Mouse (Mus musculus) layer of hippocampus, adult 11-12 months (tissue): ENCODE results near the gene Abcg8.

Experiments used
- DNase-seq: peaks from one replicate; pipeline ENCODE4 v3.0.0; 2022; ENCODE audit warnings: low spot score

Abcg8 gene

GRCm38 (mm10) chr17:84658195-84658594 is 17.9 kb upstream of the Abcg8 start:
- no peak for DNase-seq

- no peak for DNase-seq
Measured at GRCm38 (mm10) chr17:84658951-84659350, 17.2 kb upstream of the Abcg8 start.

DNA sequence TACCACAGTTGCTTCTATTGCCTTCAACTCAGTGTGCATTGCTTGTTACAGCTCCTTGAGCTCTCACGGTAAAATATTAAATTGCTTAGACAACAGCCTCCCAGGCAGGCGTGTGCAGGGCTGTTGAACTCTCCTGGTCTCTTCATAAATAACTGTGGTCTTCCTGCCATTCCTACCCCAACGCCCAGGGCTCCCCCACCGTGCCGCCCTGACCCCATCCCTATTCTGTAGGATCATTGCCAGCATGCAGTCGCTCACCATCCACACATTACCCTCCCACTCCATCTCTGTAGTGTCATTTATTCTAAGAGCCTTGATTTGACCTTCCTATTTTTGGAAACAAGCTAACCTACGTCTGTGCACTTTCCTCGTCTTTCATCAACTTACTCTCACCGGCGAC is 11.0 kb upstream of the Abcg8 start:
- no peak for DNase-seq

DNA sequence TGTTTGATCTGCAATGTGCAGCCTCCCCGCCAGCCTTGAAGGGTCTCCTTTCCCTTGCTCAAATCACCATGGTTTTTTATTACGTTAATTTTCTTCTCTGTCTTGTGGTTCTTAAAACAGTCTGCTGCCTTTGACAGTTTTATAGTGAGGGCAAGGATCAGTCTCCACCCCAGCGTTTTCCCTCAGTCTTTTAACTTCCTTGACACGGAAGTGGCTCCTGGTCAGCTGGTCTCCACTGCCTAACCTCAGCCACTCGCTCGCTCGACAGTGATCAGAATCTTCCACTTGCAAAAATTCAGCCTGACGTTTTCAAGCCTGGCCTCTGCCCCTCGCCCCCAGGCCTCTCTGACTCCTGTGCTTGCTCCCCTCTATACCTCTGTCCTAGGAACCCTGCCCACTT is 10.4 kb upstream of the Abcg8 start:
- DNase-seq: no peak

GRCm38 (mm10) chr17:84667848-84668247 is 8.3 kb upstream of the Abcg8 start:
- no peak for DNase-seq

GRCm38 (mm10) chr17:84672376-84673369 is 3.4 kb upstream of the Abcg8 start:
- DNase-seq: no peak

- DNase-seq: no peak
Measured at GRCm38 (mm10) chr17:84674048-84674447, 2.1 kb upstream of the Abcg8 start.

- DNase-seq: no peak
Measured at GRCm38 (mm10) chr17:84675204-84675603, 898 bp upstream of the Abcg8 start.

- DNase-seq: no peak
Measured at GRCm38 (mm10) chr17:84677595-84677994, 1.5 kb downstream of the Abcg8 start.

- DNase-seq: no peak
Measured at GRCm38 (mm10) chr17:84681670-84682069, 5.6 kb downstream of the Abcg8 start.

DNA sequence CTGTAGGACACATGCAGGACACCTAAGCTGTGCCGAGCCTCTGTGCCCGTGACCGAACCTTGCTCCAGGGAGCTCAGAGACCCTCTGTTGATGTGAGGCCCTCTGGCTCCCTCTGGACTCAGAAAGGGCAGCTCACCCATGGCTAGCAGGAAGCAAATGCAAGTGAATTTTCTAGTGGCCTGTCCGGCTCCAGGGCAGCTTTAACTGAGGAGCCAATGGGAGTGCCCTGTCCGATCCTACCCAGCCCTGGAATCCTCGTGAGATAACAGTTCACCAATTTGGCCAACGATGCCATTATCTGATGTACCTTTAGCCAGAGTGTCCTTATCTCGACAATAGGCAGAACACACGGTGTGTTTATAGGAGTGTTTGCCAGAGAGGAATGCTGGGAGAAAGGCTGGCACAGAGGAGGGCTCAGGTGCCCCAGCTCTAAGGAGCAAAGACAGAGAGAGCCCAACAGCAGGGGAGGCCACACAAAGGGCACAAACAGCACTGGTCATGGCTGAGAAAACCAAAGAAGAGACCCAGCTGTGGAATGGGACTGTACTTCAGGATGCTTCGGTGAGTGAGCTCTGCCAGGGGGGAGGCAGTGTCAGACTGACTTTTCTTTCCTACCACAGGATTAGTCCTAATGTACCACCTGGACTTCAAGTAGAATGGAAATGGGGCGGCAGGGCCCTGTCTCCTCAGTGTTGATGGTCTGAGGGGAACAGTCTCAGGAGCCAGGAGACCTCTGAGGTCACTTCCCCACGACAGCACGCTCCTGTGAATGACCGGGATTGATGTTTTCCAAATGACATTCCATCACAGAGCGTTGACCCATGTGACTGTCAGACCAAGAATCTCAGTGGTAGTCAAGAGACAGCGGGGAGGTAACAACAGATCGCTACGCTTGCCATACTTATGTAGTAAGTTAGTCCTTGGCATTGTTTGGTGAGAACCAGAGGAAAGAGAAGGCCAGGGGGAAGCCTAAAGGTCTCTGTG is 6.9 kb downstream of the Abcg8 start, which contains the start of gene Abcg5:
TSS of gene Abcg5 (minus strand) at position 278 of the 984 bp plus-strand sequence.
- DNase-seq: no peak

GRCm38 (mm10) chr17:84684284-84684683 is 8.2 kb downstream of the Abcg8 start:
- DNase-seq: no peak

DNA sequence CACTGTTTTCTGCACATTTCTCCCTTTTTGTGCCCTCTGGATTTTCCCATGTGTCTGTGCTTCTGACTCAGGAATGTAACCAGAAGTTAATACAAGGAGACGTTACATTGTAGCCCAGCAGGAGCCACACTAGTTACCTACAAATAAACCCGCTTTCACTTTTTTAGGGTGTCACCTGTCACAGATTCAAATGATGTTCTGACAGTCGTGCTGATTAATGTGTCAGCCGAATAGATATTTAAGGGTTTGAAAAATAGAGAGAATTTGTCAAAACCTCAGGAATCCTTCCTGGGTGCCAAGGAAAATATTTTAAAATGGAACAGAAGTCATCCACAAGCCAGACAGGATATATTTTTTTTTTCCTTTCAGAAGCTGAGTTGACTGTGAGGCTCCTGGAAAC is 9.2 kb downstream of the Abcg8 start:
- DNase-seq: no peak

DNA sequence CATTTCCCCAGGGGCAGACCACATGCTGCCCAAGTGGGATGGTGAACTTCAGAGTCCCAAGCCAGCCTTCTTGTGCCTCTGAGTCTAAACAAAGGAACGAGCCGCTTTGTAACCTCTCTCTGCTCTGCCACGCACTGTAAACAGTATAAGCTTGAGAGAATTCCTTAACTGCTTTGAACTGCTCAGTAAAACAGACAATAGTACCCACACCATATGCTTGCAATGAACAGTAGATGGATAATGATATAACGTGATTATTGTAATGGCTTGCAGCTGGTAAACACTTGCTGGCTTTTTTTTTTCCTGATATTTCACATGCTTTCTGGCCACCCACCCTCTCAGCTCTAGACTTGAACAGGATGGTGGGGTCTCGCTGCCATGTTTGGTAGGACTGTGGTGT is 11.9 kb downstream of the Abcg8 start:
- DNase-seq: no peak

- DNase-seq: no peak
Measured at GRCm38 (mm10) chr17:84688834-84689233, 12.7 kb downstream of the Abcg8 start.

- DNase-seq: no peak
Measured at GRCm38 (mm10) chr17:84689316-84689715, 13.2 kb downstream of the Abcg8 start.

- no peak for DNase-seq
Measured at GRCm38 (mm10) chr17:84690111-84690510, 14.0 kb downstream of the Abcg8 start.

DNA sequence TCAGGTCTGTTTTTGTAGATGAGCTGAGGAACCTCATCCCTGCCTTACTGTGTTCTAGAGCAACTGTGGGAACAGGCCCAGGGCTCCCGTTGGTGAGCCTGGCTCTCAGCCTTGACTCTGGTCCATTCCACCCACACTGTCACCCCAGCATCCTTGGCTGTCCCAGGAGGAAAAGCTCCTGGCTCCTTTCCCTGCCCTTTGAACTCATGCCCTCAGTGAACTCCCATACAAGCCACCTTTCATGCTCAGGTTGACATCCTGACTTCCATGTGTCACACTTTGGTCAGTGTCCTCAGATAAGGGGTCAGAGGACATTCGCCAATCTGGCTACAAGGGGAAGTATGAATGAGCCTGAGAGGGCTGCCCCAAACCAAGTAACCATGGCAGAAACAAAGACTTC is 17.6 kb downstream of the Abcg8 start:
- DNase-seq: no peak

GRCm38 (mm10) chr17:84696537-84696936 is 20.4 kb downstream of the Abcg8 start:
- DNase-seq: no peak

DNA sequence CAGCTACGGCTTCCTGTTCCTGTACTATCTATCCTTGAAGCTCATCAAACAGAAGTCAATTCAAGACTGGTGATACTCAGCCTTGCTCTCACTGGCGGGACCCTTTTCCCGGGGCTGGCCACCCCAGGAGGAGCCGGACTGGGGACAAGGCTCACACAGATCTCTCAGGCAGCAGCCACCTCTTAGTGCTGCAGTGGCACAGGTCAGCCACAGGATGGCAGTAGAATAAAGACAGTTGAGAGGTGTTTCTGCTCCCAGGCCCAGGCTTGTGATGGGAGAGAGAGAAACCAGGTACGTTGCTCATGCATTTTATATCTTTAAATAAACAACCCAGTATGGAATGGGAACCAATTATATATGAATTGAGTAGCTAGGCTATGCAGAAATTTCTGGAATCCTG is 22.6 kb downstream of the Abcg8 start:
- DNase-seq: peak; percentile 75

GRCm38 (mm10) chr17:84707407-84707806 is 31.3 kb downstream of the Abcg8 start:
- no peak for DNase-seq

GRCm38 (mm10) chr17:84708818-84709217 is 32.7 kb downstream of the Abcg8 start:
- no peak for DNase-seq
